Mouse (Mus musculus) neural tube, embryonic 13.5 days (tissue): ENCODE measurements around the gene Lim2. TPM values are rescaled to one million over a fixed set of nuclear protein-coding genes. Genes with fewer than 3 reads are reported as not detected.

ENCODE experiments used
- ATAC-seq: fragments of 200-750 bp; cut with Nextera tagmentation; 2 replicates; pipeline ENCODE4 v1.8.0; 2017; ENCODE audit warnings: low read depth, mild to moderate bottlenecking, moderate TSS enrichment, moderate library complexity
- H3K27ac ChIP-seq: fragments of 300-500 bp; sonication (generic); replicated peaks from 2 replicates; pipeline ENCODE4 v1.5.1; 2015; ENCODE audit warnings: moderate library complexity, mild to moderate bottlenecking, inconsistent platforms
- H3K27me3 ChIP-seq: fragments of 300-500 bp; sonication (generic); 2 replicates; pipeline ENCODE4 v1.6.1; 2015; ENCODE audit warnings: mild to moderate bottlenecking, inconsistent platforms
- H3K36me3 ChIP-seq: fragments of 300-500 bp; sonication (generic); 2 replicates; pipeline ENCODE4 v1.6.1; 2015; ENCODE audit warnings: mild to moderate bottlenecking, inconsistent platforms
- H3K4me1 ChIP-seq: fragments of 300-500 bp; sonication (generic); replicated peaks from 2 replicates; pipeline ENCODE4 v1.6.1; 2015; ENCODE audit warnings: inconsistent platforms
- H3K4me2 ChIP-seq: fragments of 300-500 bp; sonication (generic); 2 replicates; pipeline ENCODE4 v1.6.1; 2015; ENCODE audit warnings: inconsistent platforms, mild to moderate bottlenecking, moderate library complexity
- H3K4me3 ChIP-seq: fragments of 300-500 bp; sonication (generic); 2 replicates; pipeline ENCODE4 v1.5.1; 2015; ENCODE audit warnings: mild to moderate bottlenecking, inconsistent platforms
- H3K9ac ChIP-seq: fragments of 300-500 bp; sonication (generic); 2 replicates; pipeline ENCODE4 v1.6.1; 2015; ENCODE audit warnings: moderate library complexity, mild to moderate bottlenecking, inconsistent platforms
- H3K9me3 ChIP-seq: fragments of 300-500 bp; sonication (generic); 2 replicates; pipeline ENCODE4 v1.6.1; 2016; ENCODE audit warnings: inconsistent platforms
- WGBS: fragments of 180-500 bp; shearing (Covaris S2); methylation state at CpG from one replicate; pipeline ENCODE4 v1.1.7; 2015; 5-methylcytosine and 5-hydroxymethylcytosine counted together
- polyA plus RNA-seq: library from polyadenylated mRNA; unstranded; fragments of >200 nt; fragmentation: Nextera tagmentation; extraction: Ambion mirVana; gene quantifications from 2 replicates; pipeline ENCODE4 v1.2.1, GENCODE M21; 2015

Gene Lim2
- polyA plus RNA-seq, 1 experiment from 2014 or later: not detected

DNA sequence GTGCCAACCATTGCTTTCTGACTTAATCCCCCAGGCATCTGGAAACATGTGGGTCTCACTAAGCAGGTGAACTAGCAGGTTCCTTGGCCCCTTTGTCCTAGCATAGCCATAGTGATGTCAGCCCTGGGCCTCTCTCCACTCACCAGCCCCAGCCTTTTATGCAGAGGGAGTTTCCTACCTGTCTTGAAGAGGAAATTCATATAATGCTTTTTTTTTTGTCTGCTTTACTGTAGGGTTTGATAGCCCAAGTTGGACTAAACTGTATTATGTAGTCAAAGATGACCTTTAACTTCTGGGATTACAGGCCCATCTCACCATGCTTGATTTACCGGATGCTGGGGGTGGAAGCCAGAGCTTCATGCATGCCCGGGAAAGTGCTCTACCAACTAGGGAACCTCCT, 22.3 kb downstream of the Lim2 start:
- no peak overlapping the region for H3K4me2 ChIP-seq
- 94% methylated on average over 2 of the region's 2 CpGs for whole genome bisulfite sequencing
- H3K36me3 ChIP-seq: peaks cover 26% of the 10 kb centered on the region
- no peaks in the 10 kb centered on the region for H3K9me3 ChIP-seq
- no peak overlapping the region for H3K9ac ChIP-seq
- ATAC-seq: no peak
- no peak overlapping the region for H3K4me3 ChIP-seq
- H3K4me1 ChIP-seq: peaks cover 4% of the 10 kb centered on the region
- H3K27ac ChIP-seq: no peak overlapping the region
- no peaks in the 10 kb centered on the region for H3K27me3 ChIP-seq

- Histone ChIP-seq H3K4me1 (no peaks in the 10 kb centered on the region), H3K4me2 (no peak overlapping the region), H3K36me3 (peaks cover 45% of the 10 kb centered on the region), H3K9ac (no peak overlapping the region), H3K4me3 (no peak overlapping the region), H3K9me3 (no peaks in the 10 kb centered on the region), H3K27me3 (no peaks in the 10 kb centered on the region), H3K27ac (no peak overlapping the region)
- WGBS: 96% methylated on average over 11 of the region's 11 CpGs
- ATAC-seq: no peak
These were observed 24.3 kb downstream of the Lim2 start for GRCm38 (mm10) chr7:43451726-43452125.

DNA sequence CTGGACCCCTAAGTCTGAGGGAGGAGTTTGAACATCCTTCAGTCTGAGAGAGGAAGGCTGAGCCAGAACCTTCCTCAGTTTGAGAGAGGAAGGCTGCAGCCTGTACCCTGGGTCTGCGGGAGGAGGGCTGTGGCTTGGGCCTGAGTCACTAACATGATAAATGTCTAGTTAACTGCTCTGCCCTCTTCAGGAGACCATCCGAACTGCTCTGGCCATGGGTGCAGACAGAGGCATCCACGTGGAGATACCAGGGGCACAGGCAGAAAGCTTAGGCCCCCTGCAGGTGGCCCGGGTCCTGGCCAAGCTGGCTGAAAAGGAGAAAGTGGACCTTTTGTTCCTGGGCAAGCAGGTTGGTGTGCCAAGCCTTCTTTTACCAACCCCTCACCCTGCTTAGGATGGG, 25.1 kb downstream of the Lim2 start:
- Histone ChIP-seq H3K36me3 (peaks cover 54% of the 10 kb centered on the region), H3K4me2 (no peak overlapping the region), H3K4me1 (no peaks in the 10 kb centered on the region), H3K9me3 (no peaks in the 10 kb centered on the region), H3K4me3 (no peak overlapping the region), H3K27me3 (no peaks in the 10 kb centered on the region), H3K9ac (no peak overlapping the region), H3K27ac (no peak overlapping the region)
- WGBS: 60% methylated on average over 4 of the region's 4 CpGs
- ATAC-seq: no peak

- Histone ChIP-seq H3K4me2 (no peak overlapping the region), H3K4me3 (no peak overlapping the region), H3K9me3 (no peaks in the 10 kb centered on the region), H3K27me3 (no peaks in the 10 kb centered on the region), H3K9ac (no peak overlapping the region), H3K36me3 (peaks cover 61% of the 10 kb centered on the region), H3K4me1 (no peaks in the 10 kb centered on the region), H3K27ac (no peak overlapping the region)
- whole genome bisulfite sequencing: 90% methylated on average over 14 of the region's 14 CpGs
- no peak for ATAC-seq
These were observed 26.3 kb downstream of the Lim2 start for GRCm38 (mm10) chr7:43453599-43454355.

DNA sequence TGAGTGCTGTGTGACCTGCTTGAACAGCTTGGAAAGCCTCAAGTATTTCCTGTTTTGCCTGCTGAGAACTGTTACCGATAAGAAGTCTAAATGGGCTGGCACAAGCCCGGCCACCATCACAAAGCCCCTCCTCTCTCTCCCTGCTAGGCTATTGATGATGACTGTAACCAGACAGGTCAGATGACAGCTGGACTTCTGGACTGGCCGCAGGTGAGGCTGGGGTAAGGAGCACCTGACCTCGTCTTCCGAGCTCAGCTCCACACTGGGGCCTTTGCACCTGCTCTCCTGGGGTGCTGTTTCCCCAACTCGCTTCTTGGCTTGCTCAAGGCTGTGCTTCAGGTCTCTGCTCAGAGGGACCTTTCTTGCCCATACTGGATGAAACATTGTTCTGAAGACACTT, 26.9 kb downstream of the Lim2 start:
- Histone ChIP-seq H3K27me3 (no peaks in the 10 kb centered on the region), H3K4me3 (no peak overlapping the region), H3K4me2 (no peak overlapping the region), H3K36me3 (peaks cover 61% of the 10 kb centered on the region), H3K27ac (no peak overlapping the region), H3K9ac (no peak overlapping the region), H3K9me3 (no peaks in the 10 kb centered on the region), H3K4me1 (no peaks in the 10 kb centered on the region)
- ATAC-seq: no peak
- WGBS: 91% methylated on average over 6 of the region's 6 CpGs

DNA sequence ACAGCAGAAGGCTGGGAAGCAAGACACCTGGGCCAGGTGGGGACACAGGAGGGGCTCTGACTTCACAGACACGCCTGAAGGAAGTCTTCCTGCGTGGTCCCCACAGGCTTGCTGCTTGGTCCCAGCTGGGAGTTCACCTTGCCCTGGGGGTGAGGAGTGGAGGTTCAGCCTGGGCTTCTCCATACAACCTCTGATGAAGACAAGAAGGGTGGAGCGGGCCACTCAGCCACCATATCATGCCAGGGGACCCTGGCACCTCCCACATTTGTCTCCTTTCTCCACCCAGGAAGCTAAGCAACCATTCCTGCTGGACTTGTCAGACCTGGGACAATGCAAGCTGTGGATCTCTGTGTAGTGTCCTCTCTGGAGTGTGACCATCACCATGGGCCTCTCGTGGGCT, 35.4 kb downstream of the Lim2 start, which contains the start of gene Vsig10l:
Gene Vsig10l, plus strand, starts transcription at position 301 of the 400 bp plus-strand sequence.
- WGBS: 77% methylated on average over 4 of the region's 4 CpGs
- H3K4me2 ChIP-seq: no peak within 1 kb of the TSS
- ATAC-seq: no peak
- H3K9ac ChIP-seq: no peak within 1 kb of the TSS
- H3K9me3 ChIP-seq: no peaks in the 10 kb centered on the region
- peaks cover 23% of the 10 kb centered on the region for H3K4me1 ChIP-seq
- no peak within 1 kb of the TSS for H3K4me3 ChIP-seq
- peaks cover 55% of the 10 kb centered on the region for H3K27me3 ChIP-seq
- H3K36me3 ChIP-seq: peaks cover 5% of the 10 kb centered on the region; the same call in 1 of the 2 replicates
- H3K27ac ChIP-seq: no peak within 1 kb of the TSS

DNA sequence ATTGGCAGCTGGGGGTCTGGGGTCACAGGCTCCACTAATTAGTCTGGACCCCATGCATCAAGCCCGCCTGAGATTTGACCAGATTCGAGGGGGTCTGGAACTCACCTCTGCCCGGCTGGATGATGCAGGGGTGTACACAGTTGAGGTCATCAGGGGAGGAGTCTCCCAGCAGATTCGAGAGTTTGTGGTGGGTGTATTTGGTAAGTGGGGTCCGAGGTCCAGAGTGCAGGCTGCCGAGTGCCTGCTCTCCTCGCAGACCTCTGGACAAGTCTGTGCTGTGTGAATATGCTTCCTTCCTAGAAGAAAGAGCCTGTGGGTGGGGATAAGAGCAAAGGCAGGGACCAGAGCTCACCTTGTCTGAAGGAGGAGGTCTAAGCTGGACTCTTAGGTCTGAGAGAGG, 36.5 kb downstream of the Lim2 start:
- Histone ChIP-seq H3K4me2 (no peak overlapping the region), H3K4me3 (no peak overlapping the region)
- 86% methylated on average over 7 of the region's 7 CpGs for WGBS

GRCm38 (mm10) chr7:43464864-43465343, 37.4 kb downstream of the Lim2 start:
- Histone ChIP-seq H3K27me3 (peaks cover 58% of the 10 kb centered on the region), H3K9ac (peak overlapping the region; percentile 68), H3K9me3 (no peaks in the 10 kb centered on the region), H3K4me2 (peak overlapping the region; percentile 81), H3K27ac (no peak overlapping the region), H3K4me3 (peak overlapping the region; percentile 44), H3K4me1 (peaks cover 23% of the 10 kb centered on the region), H3K36me3 (no peaks in the 10 kb centered on the region)
- ATAC-seq: peak; percentile 28
- 6% methylated on average over 35 of the region's 35 CpGs for WGBS

More for the DNA sequence above, 36.5 kb downstream of the Lim2 start:
- Histone ChIP-seq H3K27ac (no peak overlapping the region), H3K27me3 (peaks cover 58% of the 10 kb centered on the region), H3K4me1 (peaks cover 23% of the 10 kb centered on the region), H3K9me3 (no peaks in the 10 kb centered on the region), H3K36me3 (no peaks in the 10 kb centered on the region), H3K9ac (no peak overlapping the region)
- no peak for ATAC-seq

GRCm38 (mm10) chr7:43465344-43466098, 38.1 kb downstream of the Lim2 start:
- H3K27me3 ChIP-seq: peaks cover 58% of the 10 kb centered on the region
- H3K27ac ChIP-seq: 0 out of 2 replicates have a peak overlapping the region, but pooled peaks have one; percentile 9
- ATAC-seq: peak; percentile 83
- peak overlapping the region; percentile 44 for H3K4me3 ChIP-seq
- peaks cover 23% of the 10 kb centered on the region for H3K4me1 ChIP-seq
- peak overlapping the region; percentile 81 for H3K4me2 ChIP-seq
- no peaks in the 10 kb centered on the region for H3K9me3 ChIP-seq
- H3K9ac ChIP-seq: peak overlapping the region; percentile 68
- no peaks in the 10 kb centered on the region for H3K36me3 ChIP-seq
- under 1% methylated on average over 33 of the region's 33 CpGs for WGBS

GRCm38 (mm10) chr7:43466099-43466694, 38.7 kb downstream of the Lim2 start:
- Histone ChIP-seq H3K27me3 (peaks cover 58% of the 10 kb centered on the region), H3K4me3 (peak overlapping the region; percentile 44), H3K9me3 (no peaks in the 10 kb centered on the region), H3K4me1 (peaks cover 23% of the 10 kb centered on the region), H3K9ac (peak overlapping the region; percentile 68), H3K27ac (peak overlapping the region; percentile 9; the same call in 1 of the 2 replicates), H3K4me2 (peak overlapping the region; percentile 81), H3K36me3 (no peaks in the 10 kb centered on the region)
- ATAC-seq: peak; percentile 60
- 1% methylated on average over 33 of the region's 33 CpGs for WGBS

DNA sequence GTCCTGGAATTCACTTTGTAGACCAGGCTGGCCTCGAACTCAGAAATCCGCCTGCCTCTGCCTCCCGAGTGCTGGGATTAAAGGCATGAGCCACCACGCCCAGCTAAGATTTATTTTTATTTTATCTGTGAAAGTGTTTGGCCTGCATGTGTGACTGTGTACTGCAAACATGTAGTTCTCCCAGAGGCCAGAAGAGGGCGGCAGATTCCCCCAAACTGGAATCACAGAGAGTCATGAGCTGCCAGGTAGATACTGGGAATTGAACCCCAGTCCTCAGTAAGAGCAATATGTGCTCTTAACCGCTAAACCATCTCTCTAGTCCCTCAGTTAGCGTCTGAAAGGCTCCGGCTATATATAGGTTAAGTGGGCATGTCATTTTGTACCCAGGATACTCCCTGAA, 42.9 kb downstream of the Lim2 start:
- peaks cover 18% of the 10 kb centered on the region; the same call in 1 of the 2 replicates for H3K36me3 ChIP-seq
- peaks cover 15% of the 10 kb centered on the region for H3K4me1 ChIP-seq
- no peaks in the 10 kb centered on the region for H3K9me3 ChIP-seq
- 33% methylated on average over 8 of the region's 8 CpGs for WGBS
- H3K27ac ChIP-seq: no peak overlapping the region
- H3K4me2 ChIP-seq: no peak overlapping the region
- H3K27me3 ChIP-seq: peaks cover 36% of the 10 kb centered on the region
- no peak overlapping the region for H3K4me3 ChIP-seq
- no peak overlapping the region for H3K9ac ChIP-seq
- no peak for ATAC-seq

DNA sequence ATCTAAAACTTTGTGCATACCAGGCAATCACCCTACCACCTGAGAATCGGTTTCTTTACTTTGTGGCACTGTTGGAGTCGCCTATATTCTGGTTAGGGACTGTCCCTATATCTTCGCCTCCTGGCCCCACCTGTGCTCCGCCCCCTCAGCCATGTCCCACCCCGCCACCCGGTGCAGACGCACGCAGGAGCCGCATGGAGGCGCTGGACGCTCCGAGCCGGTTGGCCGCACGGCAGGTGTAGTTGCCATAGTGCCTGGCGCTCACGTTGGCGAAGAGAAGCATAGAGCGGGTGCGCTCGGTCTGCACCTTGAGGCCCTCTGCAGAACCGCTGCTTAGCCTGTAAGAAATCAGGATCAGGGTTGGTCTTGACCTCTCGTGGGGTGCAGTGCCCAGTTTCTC, 48.2 kb downstream of the Lim2 start:
- Histone ChIP-seq H3K27me3 (peaks cover 55% of the 10 kb centered on the region), H3K9ac (no peak overlapping the region), H3K9me3 (no peaks in the 10 kb centered on the region), H3K4me3 (no peak overlapping the region), H3K27ac (no peak overlapping the region), H3K4me1 (peaks cover 12% of the 10 kb centered on the region), H3K4me2 (no peak overlapping the region), H3K36me3 (peaks cover 44% of the 10 kb centered on the region)
- ATAC-seq: no peak
- WGBS: 6% methylated on average over 23 of the region's 23 CpGs
